Mouse (Mus musculus) intestine, embryonic 14.5 days (tissue): ENCODE results near the gene Pdlim5. TPM values are rescaled to one million over a fixed set of nuclear protein-coding genes. Genes with fewer than 3 reads are reported as not detected.

ENCODE experiments used
- ATAC-seq: fragments of 200-750 bp; cut with Nextera tagmentation; replicated peaks from 2 replicates; pipeline ENCODE4 v1.8.0; 2017; ENCODE audit warnings: low read depth, moderate number of reproducible peaks, moderate TSS enrichment, moderate library complexity; ENCODE audit not compliant: low FRiP score, low TSS enrichment
- DNase-seq: peaks from one replicate; pipeline ENCODE4 v3.0.0-alpha.2; 2018; ENCODE audit warnings: low spot score
- H3K27ac ChIP-seq: fragments of 300-500 bp; sonication (generic); 2 replicates; pipeline ENCODE4 v1.5.1; 2014; ENCODE audit warnings: low read depth, mild to moderate bottlenecking, control low read depth
- H3K27me3 ChIP-seq: fragments of 300-500 bp; sonication (generic); replicated peaks from 2 replicates; pipeline ENCODE4 v1.6.1; 2014; ENCODE audit warnings: low read length, control low read depth; ENCODE audit not compliant: control insufficient read depth, insufficient read depth
- H3K36me3 ChIP-seq: fragments of 300-500 bp; sonication (generic); 2 replicates; pipeline ENCODE4 v1.6.1; 2014; ENCODE audit warnings: low read length, control low read depth; ENCODE audit not compliant: control insufficient read depth, insufficient read depth
- H3K4me1 ChIP-seq: fragments of 300-500 bp; sonication (generic); replicated peaks from 2 replicates; pipeline ENCODE4 v1.6.1; 2014; ENCODE audit warnings: low read length, control low read depth, mixed read lengths; ENCODE audit not compliant: control insufficient read depth, insufficient read depth
- H3K4me2 ChIP-seq: fragments of 300-500 bp; sonication (generic); 2 replicates; pipeline ENCODE4 v1.6.1; 2014; ENCODE audit warnings: low read length
- H3K4me3 ChIP-seq: fragments of 300-500 bp; sonication (generic); 2 replicates; pipeline ENCODE4 v1.5.1; 2014; ENCODE audit warnings: low read depth, low read length, control low read depth, mixed read lengths
- H3K9ac ChIP-seq: fragments of 300-500 bp; sonication (generic); 2 replicates; pipeline ENCODE4 v1.6.1; 2014; ENCODE audit warnings: mild to moderate bottlenecking, low read length
- H3K9me3 ChIP-seq: fragments of 300-500 bp; sonication (generic); 2 replicates; pipeline ENCODE4 v1.6.1; 2016; ENCODE audit warnings: low read length, control low read depth; ENCODE audit not compliant: control insufficient read depth
- WGBS: fragments of 180-500 bp; shearing (Covaris S2); extraction: QIAGEN DNeasy Blood & Tissue Kit; methylation state at CpG from one replicate; pipeline ENCODE4 v1.1.7; 2014; 5-methylcytosine and 5-hydroxymethylcytosine counted together
- polyA plus RNA-seq: library from polyadenylated mRNA; unstranded; fragments of >200 nt; fragmentation: Nextera tagmentation; extraction: Ambion mirVana; gene quantifications from 2 replicates; pipeline ENCODE4 v1.2.1, GENCODE M21; 2014

Gene Pdlim5
- polyA plus RNA-seq, 1 experiment from 2014 or later = 33.2 TPM

DNA sequence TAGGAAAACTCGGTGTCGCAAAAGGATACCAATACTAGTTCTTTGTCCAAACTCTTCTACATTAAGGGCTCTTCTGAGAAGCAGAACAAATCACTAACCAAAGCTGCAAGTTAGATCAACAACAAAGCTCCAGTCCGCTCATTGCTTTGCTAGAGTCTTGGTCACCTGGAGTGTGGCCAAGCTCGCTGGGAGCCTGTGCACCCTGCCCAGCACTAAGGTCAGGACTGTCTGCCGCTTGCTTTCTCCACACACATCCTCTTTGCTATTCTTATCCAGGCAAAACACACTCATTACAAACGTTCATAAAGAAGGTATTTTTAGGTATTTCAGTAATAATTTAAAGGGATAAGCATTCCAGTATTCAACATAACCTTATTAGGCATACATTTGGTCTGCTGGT, 73.6 kb downstream of the Pdlim5 start:
- Histone ChIP-seq H3K9me3 (no peaks in the 10 kb centered on the region), H3K27me3 (no peaks in the 10 kb centered on the region), H3K4me1 (no peaks in the 10 kb centered on the region), H3K9ac (no peak overlapping the region), H3K4me2 (no peak overlapping the region), H3K36me3 (no peaks in the 10 kb centered on the region), H3K27ac (no peak overlapping the region), H3K4me3 (no peak overlapping the region)
- no peak for DNase-seq
- 72% methylated on average over 6 of the region's 6 CpGs for WGBS
- ATAC-seq = no peak

DNA sequence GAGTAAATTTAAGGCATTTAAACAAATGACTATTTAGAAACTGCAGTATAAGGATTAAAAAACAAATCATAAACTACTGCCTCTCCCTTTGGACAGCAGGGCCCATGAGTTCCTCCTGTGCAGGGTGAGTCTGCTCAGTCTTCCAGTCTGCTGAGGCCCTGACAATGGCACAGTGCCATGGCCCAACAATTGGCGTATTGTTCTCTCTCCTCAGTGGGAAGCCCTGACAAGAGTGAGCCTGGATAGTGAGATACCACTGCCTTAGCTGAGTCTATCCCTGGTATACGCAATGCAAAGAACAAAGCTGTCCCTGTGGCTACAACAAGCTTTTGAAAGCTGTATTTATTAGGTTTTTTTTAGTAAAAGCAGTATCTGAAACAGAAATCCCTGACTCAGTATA, 77.3 kb downstream of the Pdlim5 start:
- ATAC-seq (peak; percentile 88), DNase-seq (peak; percentile 62)
- Histone ChIP-seq H3K36me3 (no peaks in the 10 kb centered on the region), H3K4me1 (no peaks in the 10 kb centered on the region), H3K27ac (no peak overlapping the region), H3K4me2 (no peak overlapping the region), H3K4me3 (no peak overlapping the region), H3K27me3 (no peaks in the 10 kb centered on the region), H3K9me3 (no peaks in the 10 kb centered on the region), H3K9ac (no peak overlapping the region)
- 53% methylated on average over 2 of the region's 2 CpGs for WGBS

DNA sequence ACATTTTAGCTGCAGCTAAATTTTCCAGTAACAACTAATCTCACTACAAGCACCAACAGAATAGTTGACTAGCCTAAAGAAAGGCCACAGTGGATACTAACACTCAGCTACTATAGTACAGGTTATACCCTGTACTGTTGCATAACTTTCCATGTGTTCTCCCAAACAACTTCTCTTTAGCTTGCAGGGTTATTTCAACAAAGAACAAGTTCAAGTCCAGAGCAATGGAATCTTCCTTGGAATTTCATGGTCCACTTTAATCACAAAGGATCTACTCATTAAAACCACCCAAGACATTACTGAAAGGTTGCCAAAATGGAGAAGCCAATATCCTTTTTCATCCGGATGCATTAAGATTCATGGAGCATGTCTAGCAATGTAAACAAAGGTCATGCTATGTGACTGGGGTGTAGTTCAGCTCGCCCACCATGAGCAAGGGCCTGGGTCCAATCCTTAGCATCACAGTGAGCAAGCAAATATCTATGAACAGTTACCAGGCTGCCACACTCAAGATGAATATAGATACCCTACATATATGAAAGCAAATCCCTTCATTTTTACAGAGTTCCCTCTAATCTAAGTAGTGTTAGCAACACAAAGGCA, 79.3 kb downstream of the Pdlim5 start:
- 51% methylated on average over 2 of the region's 2 CpGs for WGBS
- Histone ChIP-seq H3K4me2 (no peak overlapping the region), H3K4me3 (no peak overlapping the region), H3K4me1 (no peaks in the 10 kb centered on the region), H3K9me3 (no peaks in the 10 kb centered on the region), H3K27me3 (no peaks in the 10 kb centered on the region), H3K9ac (no peak overlapping the region), H3K27ac (no peak overlapping the region), H3K36me3 (no peaks in the 10 kb centered on the region)
- no peak for ATAC-seq
- no peak for DNase-seq

DNA sequence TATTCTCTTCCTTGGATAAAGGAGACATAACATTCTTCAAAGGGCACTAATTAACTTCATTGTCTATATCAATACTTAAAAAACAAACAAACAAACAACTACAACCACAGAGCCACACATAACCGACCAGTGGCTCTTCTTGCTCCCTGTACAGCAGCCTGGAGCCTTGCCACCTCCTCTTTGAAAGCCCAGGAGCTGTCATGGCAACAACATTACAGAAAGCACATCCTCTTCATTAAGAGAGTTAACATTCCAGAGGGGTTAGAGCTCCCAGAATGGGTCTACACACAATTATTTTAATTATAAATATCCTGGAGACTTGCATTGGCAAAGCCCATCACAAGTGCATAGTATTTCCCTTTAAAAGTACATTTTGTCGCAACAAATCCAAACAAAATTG, 84.4 kb downstream of the Pdlim5 start:
- Histone ChIP-seq H3K27me3 (no peaks in the 10 kb centered on the region), H3K4me3 (no peak overlapping the region), H3K27ac (no peak overlapping the region), H3K36me3 (no peaks in the 10 kb centered on the region), H3K4me1 (peaks cover 7% of the 10 kb centered on the region; the same call in 1 of the 2 replicates), H3K4me2 (no peak overlapping the region), H3K9me3 (no peaks in the 10 kb centered on the region), H3K9ac (no peak overlapping the region)
- ATAC-seq = no peak
- no peak for DNase-seq
- WGBS = 48% methylated on average over 2 of the region's 2 CpGs

DNA sequence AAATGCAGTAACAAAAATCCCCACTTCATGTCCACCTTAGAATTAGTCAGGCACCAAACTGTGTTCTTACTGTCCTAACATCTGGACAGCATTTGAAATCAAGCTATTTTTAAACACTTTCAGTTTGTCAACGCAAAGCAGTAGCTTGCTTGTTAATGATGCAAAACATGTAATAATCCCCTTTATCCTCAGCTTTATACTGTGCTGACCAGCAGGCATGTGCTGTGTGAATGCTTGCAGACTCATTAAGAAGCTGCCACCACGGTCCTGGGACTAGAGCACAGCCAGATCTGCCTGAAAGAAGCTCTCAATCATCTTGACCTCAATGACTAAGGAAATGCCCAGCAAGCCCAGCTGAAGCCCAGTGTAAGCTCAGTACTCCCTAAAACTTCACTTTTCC, 85.0 kb downstream of the Pdlim5 start:
- DNase-seq = no peak
- no peaks in the 10 kb centered on the region for H3K36me3 ChIP-seq
- no peaks in the 10 kb centered on the region for H3K27me3 ChIP-seq
- no peak overlapping the region for H3K4me3 ChIP-seq
- H3K27ac ChIP-seq = no peak overlapping the region
- no peak overlapping the region for H3K4me2 ChIP-seq
- H3K9me3 ChIP-seq = no peaks in the 10 kb centered on the region
- ATAC-seq = no peak
- H3K4me1 ChIP-seq = peaks cover 7% of the 10 kb centered on the region; the same call in 1 of the 2 replicates
- no peak overlapping the region for H3K9ac ChIP-seq
- WGBS = 45% methylated on average over 2 of the region's 2 CpGs

DNA sequence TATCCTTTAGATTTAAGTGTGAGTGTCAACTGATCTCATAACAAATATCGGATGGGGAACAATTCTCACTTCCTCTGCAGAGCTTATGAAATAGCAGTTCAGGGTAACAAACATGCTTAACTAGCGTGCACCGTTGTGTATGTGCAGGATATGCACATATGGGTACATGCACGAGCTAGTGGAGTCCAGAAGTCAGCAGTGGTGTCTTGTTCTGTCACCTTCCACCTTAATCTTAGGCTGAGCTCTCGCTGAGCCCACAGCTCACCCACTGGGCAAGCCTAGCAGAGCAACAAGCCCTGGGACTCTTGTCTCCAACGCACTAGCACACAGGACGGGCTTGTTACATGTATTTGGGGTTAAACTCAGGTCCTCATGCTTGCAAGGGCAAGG, 100.2 kb downstream of the Pdlim5 start:
- Histone ChIP-seq H3K36me3 (no peaks in the 10 kb centered on the region), H3K9me3 (no peaks in the 10 kb centered on the region), H3K27ac (no peak overlapping the region), H3K4me3 (no peak overlapping the region), H3K27me3 (no peaks in the 10 kb centered on the region), H3K9ac (no peak overlapping the region), H3K4me1 (no peaks in the 10 kb centered on the region), H3K4me2 (no peak overlapping the region)
- ATAC-seq (no peak), DNase-seq (no peak)
- WGBS = 77% methylated on average over 7 of the region's 7 CpGs

DNA sequence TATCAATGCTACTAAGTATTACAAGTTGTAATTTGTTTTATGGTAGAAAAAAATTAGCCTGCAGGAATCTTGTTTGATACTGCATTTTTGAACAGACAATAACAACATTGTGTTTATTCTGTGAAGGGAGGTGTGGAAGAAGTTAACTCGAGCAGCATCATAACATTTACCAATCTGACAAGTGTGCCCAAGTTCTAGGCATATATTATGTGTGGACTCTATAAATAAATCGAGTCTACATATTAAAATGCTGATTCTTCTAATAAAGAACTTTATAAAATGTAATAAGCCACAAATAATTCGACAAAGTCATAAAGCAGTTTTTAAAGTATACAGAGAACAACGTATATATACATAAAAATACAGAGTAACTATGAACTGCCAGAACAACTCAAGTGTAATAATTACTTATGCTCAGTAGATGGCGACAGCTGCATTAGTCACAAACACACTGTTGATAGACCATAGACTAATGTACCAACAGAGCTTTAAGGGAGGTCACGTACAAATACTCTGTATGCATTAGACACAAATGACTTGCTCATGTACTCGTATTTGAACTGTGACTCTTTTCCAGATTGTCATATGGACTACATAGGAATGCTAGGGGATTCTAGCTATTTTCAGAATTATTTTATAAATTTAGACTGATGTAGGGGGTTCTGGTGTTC, 100.7 kb downstream of the Pdlim5 start:
- Histone ChIP-seq H3K4me3 (no peak overlapping the region), H3K9ac (no peak overlapping the region), H3K9me3 (no peaks in the 10 kb centered on the region), H3K27me3 (no peaks in the 10 kb centered on the region), H3K4me1 (no peaks in the 10 kb centered on the region), H3K36me3 (no peaks in the 10 kb centered on the region), H3K4me2 (no peak overlapping the region), H3K27ac (no peak overlapping the region)
- peak; percentile 75; the same call in 1 of the 2 replicates for ATAC-seq
- DNase-seq = no peak
- 28% methylated on average over 7 of the region's 7 CpGs for WGBS

DNA sequence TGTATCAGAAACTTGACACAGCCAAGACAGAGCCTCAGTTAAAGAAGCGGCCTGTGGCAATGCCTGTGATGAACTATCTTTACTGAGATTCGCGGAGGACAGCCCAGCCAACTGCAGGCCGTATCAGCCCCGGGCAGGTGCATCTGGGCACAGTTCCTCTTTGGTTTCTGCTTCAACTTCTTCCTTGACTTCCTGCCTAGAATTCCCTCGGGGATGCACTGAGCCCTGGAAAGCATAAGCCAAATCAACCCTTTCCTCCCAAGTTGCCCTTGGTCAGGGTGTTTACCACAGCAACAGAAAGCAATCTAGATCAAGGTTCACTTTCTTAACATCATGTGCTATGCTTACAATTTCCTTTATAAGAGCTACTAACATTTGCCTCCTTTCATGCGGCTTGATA, 101.9 kb downstream of the Pdlim5 start:
- DNase-seq = no peak
- Histone ChIP-seq H3K4me1 (no peaks in the 10 kb centered on the region), H3K9ac (no peak overlapping the region), H3K27ac (no peak overlapping the region), H3K4me3 (no peak overlapping the region), H3K9me3 (no peaks in the 10 kb centered on the region), H3K27me3 (no peaks in the 10 kb centered on the region), H3K36me3 (no peaks in the 10 kb centered on the region), H3K4me2 (no peak overlapping the region)
- WGBS = 78% methylated on average over 7 of the region's 7 CpGs
- ATAC-seq = no peak

DNA sequence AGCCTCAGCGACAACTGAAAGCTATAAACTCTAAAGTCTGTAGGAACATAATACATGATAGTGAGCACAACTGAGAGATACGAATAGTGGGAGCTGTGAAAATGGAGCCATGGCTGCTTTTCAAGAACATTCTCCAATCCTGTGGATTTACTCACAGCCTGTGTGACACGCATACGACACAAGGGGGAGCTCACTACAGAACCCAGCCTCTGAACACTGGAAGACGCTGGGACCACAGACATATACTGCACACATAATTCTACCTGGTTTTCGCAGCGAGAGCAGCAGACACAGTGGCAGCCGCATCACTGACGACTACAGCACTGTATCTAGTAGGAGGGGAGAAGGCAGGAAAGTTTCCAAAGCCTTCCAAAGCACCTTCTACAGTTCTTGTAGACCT, 112.8 kb downstream of the Pdlim5 start:
- Histone ChIP-seq H3K27ac (no peak overlapping the region), H3K4me2 (peak overlapping the region; percentile 14; the same call in 1 of the 2 replicates), H3K36me3 (no peaks in the 10 kb centered on the region), H3K9ac (no peak overlapping the region), H3K4me1 (peaks cover 7% of the 10 kb centered on the region), H3K4me3 (no peak overlapping the region), H3K27me3 (no peaks in the 10 kb centered on the region), H3K9me3 (no peaks in the 10 kb centered on the region)
- DNase-seq (peak; percentile 66), ATAC-seq (peak; percentile 71; the same call in 1 of the 2 replicates)
- WGBS = 42% methylated on average over 9 of the region's 9 CpGs
